Mouse (Mus musculus): ENCODE measurements around the gene Ephb1.

Ephb1 gene

DNA sequence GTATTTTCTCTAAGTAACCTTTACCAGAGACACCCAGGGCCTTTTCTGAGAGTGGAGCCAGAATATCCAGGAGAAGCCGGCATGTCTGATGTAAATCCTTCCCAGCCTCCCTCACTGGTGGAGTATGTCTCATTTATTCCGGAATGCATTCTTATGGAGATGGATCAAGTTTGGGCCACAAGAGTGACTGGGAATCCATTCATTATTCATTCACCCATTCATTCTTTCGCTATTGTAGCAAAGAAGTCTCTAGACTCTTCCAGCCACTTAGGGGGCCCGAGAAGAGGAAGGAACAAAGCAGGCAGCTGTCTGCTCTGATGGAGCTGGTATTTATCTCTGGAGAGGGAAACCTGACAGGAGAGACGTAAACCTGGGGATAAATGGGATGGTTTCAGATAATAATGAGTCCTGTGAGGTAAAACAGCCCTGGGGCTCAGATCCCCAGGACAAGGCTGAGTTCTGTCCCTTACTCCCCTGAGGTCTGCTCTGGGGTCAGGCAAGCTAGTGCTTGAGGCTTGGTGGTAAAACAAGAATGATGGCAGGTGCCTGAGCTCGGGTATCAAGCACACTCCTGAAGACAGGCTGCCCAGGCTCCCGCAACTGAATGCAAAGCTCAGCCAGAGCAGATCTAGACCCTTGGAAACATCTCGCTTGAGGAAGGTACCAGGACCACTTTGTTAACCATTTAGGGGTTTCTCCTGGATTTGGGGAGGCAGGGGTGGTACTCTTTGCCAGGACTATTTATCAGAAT is 309.2 kb downstream of the Ephb1 start:
- CTCF ChIA-PET: no interaction called here

DNA sequence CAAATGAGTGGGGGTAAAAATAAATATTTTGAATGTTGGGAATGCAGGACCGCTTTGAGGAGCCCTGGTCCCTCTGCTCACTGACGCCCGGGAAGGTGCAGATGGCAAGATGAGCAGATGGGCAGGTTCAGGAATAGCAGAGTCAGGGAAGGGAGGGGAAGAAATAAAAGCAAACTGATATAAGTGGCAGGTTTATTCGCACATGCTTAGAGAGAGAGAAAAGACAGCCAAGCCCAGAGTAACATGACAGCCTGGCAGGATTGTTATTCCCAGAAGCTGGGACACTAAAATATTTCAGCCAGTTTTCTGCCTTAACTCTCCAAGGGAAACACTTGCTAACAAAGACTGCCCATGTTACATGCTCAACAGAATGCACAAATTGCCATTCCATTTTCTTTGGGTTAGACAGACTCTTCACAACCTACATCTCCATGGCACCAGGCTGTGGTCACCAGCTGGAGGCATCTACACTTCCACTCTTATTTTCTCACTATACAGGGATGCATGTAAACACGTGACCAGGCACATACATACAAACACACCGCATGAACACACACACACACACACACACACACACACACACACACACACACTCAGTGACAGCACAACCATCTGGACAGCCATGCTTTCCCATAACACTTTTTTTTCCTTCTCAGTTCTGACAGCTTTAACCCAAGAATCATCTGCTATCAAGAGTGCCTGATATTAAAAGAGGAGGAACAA is 315.3 kb downstream of the Ephb1 start:
- CTCF ChIA-PET: no interaction called here

DNA sequence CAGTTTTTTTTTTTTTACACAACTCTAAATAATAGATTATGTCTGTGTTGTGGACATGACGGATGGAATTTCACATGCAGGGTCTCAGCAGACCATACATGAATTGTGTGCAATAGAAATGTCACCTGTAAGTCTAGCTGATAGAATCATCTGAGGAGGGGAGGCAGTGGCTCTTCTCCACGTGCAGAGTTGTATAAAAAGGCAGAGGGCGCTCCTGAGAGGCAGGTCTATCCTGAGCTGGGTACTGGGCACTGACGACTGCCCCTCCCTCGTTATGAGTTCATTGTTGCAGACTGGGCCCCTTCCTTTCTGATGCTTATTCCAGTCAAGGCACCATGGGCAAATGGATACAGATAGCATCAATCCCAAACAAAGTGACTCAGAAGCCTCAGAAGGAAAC is 318.4 kb downstream of the Ephb1 start:
- CTCF ChIA-PET: no interaction called here

DNA sequence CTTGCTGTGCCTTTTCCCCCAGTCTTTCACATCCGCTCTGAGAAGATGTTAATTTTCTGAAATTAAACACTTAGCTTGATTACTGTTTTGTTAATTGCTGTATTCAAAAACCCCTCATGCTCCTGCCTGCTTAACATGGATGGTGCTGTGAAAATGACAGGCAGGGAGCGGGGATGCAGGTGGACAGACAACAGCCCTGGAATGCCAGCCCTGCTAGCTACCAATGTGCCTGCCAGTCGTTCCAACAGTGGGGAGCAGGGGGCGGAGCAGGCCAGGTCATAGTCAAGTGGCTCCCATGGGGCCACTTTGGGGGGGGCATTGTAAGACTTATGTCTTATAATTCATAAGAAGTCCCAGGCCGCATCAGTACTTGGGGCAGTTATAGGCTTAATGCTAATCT is 321.3 kb downstream of the Ephb1 start:
- CTCF ChIA-PET: no interaction called here

DNA sequence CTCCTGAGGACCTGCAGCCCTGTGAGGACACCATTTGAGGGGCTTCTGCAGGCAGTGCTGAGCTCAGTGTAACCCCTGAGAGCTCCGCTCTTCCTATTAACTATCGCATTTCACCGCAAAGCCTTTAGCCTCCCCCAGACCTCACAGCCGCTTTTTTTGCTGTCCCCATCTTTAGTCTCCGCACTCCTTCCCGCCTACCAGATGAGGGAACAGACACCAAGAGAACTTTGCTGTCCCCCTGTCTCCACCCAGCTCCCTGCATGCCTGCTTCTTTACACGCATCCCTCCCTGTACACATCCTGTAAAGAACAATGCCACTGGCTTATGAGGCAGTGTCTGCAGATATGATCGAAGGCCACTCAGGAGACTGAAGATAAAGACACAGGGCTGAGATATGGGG is 322.1 kb downstream of the Ephb1 start:
- CTCF ChIA-PET: no interaction called here

DNA sequence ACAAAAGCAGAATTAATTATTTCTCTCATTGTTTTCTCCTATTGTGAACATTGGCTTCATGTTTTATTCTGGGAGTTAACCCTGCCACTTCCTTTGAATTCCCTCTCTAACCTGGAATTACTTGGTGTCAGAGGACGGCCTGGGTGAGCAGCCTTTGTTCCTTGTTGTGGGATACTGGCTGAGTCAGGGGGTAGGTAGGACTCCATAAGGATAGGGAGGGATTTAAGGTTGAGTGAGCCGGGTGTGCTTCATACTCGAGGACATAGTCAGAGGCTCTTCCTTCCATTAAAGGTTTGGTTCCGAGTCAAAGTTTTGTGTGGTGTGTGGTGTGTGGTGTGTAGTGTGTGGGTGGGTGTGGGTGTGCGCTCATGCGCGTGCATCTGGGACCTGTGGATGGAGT is 324.8 kb downstream of the Ephb1 start:
- CTCF ChIA-PET: no interaction called here

DNA sequence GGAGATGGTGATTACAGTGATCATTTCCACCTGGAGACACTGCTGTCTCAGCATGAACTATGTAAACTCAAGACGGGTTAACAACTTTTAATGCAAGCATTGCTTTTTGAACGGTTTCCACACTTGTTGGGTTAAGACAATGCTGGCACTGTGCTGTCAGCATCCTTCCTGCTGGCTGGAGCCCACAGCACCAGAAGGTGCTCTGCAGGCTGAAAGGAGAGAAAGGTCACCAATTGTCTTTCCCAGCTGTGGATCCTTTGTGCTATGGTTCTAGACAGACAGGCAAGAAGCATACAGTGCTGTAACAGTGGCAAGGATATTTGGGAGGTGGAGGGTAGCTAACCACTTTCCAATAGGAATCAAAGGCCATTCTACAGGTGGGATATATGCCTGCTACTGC is 328.4 kb downstream of the Ephb1 start:
- CTCF ChIA-PET: no interaction called here

DNA sequence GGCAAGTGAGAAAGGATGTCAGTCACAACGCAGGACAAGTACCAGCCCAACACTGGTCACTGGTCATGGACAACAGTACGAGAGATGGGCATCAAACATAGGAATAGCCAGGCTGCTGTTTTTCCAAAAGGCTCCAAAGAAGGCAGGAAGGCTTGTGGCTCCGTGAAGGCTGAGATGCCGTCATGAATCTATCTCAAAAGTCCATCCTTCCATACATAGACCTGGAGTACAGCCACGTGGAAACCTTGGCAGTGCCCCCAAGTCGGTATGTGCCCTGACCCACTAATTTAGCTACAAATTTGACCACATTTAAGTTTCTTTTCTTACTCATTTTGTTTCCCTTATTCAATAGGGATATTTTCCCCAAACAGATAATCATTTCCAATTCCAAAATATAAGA is 329.4 kb downstream of the Ephb1 start:
- CTCF ChIA-PET: no interaction called here

DNA sequence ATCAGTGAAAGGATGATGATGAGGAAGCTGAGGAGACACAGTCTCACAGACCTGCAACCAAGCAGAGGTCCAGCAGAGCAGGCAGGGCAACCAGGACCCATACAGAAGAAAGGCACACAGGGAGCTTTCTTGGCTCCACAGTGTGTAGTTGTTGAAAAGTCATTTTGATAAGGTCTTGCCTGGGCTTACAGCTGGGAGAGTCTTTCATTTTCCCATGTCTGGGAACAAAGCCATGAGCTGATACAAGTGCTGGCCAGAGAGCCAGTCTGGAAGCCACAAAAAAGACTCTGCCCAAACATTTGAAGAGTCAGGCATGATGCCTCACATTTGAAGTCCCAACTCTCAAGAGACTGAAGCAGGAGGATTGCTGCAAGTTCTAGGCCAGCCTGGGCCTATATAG is 339.0 kb downstream of the Ephb1 start:
- CTCF ChIA-PET: no interaction called here

DNA sequence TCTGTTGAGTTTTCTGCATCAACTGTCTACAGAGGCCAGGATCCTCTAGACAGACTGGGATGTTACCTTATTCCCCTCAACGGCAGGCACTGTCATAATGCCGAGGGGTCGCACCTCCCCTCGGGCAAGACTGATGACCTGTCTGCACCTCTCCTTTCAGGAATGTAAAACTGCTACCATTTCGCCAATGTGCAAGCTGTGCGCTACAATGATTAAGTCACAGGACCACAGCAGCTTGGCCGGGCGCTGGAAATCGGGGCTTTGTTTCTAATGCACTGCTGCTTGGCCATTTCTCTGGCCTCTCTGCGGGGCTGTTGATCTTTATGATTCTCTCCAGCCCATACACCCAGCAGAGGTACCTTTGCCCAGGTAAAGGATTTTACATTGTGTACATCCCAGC is 346.8 kb downstream of the Ephb1 start:
- CTCF ChIA-PET: no interaction called here

DNA sequence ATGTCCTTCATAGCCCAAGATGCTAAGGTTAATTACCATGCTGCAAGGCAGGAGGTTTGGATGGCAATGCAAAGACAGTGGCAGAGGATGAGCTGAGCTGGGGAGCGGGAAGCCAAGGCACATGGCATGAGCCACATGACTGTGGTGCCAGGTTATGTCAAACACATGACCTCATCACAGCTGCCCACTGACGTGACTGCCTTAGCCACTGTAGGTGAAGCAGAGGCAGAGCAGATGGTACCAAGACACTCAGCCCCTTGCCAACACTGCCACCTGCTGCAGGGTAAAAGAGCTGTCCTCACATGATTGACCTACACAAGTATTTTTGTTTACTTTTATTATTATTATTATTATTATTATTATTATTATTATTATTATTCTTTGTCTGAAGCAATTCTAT is 348.0 kb downstream of the Ephb1 start:
- CTCF ChIA-PET: interaction anchor here (0.6 kb wide), 1 partner anchor 847 kb away, joined by 4 read pairs; no protein-coding TSS in a partner anchor

DNA sequence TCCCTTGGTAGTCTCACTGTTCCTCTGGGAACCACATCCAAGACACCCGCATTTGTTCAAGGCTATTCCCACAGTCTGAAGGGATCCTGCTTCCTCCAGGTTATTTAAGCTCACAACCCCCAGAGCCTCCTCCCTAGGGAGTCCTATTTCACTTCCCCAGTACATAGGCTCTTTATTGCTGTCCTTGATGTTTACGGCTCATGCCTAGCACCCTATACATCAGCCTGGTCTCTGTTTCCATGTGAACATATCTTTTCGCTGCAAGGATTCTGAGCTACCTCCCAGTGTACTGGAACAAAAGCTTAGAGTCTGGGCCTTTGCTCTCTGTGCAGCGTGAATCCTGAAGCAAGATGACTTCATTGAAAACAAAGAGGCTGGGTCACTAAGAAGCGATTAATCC is 351.6 kb downstream of the Ephb1 start:
- CTCF ChIA-PET: no interaction called here

DNA sequence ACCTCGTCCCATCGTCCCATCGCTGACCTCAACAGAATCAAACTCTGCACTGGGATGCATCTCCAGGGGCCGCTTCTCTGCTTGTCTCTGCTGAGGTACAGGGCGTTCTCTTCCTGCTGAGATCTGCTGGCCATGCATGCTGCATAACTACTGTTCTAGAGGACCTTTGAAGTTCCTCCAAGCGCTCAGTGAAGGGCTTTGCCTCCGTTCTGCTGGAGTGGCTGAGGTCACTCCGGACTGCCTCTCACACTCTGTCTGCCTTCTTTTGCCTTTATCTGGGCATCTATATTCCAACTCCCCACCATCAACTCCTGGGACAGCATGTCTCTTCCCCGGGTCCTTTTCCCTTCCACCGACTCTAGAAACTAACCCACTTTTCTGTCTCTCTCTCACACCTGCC is 352.3 kb downstream of the Ephb1 start:
- CTCF ChIA-PET: no interaction called here

DNA sequence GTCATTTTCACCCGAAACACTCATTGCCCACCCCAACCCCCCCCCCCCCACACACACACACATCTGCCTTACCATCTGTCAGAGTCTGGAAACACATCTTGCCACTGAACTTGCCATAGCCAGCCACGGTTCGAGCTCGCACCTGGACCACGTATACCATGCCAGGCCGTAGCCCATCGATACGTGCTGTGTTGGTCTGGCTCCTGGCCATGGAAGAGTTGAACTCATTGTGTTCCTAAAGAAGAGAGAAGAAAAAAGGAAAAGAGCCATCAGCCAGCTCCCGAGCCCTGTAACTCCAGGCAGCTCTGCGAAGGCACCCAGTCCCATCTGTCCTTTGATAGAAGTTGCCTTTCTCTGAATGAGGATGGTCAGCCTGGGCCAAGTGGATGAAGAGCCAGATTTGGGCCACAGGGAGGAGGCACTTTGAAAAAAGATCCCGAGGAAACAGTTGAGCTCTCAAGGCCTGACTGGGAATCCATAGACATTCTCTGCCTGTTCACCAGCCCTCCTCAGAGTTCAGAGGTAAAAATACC is 352.8 kb downstream of the Ephb1 start:
- CTCF ChIA-PET: no interaction called here

DNA sequence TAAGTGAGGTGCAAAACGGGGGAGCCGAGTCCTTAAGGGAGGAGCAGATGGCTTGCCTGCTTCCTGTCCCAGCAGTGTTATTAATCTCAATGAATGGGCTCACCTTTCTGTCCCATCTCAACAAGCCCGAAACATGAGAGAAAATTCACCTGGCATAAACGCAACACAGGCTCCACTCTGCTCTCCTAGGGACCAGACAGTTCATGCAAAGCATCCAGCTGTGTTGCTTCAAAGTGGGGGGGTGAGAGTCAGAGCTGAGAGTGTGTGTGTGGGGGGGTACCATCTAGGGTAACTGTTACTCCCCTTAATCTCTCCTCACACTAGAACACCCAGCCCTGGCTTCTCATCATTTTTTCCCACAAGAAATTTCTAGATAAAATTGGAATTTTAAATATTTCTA is 354.8 kb downstream of the Ephb1 start:
- CTCF ChIA-PET: interaction anchor here (0.7 kb wide), 1 partner anchor 9 kb away, joined by 6 read pairs; no protein-coding TSS in a partner anchor

DNA sequence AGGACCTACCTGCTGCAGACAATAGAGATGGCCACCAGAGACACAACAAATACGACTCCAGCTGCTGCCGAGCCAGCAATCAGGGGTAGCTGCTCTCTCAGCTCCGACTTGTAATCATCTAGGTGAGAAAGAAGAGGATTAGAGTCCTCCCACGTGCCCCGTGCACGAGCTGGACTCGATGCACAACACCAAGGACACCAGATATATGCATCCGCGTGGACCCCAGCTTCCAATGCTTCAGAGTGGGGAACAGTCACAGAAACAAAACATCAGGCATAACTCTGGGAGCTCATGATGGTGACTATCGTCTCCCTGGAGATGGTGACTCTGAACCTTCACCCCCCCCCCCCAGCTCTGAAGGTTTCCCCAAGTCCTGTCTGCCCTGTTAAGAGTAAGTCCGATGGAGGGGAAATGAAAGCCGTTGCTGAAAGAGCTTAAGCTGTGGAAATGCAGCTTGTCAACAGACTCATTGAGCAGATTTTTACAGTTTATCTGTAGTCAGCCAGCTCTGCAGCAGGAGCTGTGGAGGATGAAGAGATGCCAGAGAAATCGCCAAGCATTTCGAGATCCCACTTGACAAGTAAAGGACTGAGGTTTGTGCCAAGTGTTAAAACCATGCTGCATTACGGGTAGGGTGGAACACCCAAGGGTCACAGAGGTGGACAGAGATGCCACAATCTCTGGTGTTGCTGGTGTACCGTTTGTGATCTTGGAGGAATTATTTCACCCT is 357.6 kb downstream of the Ephb1 start:
- CTCF ChIA-PET: no interaction called here

DNA sequence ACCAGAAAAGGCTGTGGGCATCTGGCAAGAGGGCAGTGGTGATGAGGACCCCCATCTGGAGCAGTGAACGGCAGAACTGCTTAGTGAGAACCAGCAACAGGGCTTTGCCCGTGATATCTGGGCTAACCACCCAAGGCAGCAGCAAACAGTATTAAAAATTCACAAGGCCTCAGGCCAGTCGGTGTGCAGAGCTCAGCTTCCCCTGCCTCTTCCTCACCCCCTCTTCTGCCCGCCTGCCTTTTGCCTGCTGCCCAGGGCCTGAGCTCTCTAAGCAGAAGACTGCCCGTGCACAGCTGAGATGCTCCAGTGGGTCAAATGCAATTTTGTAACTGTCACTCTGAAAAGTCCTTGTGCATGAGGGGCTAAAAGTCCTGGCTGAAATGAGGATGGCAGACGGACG is 358.3 kb downstream of the Ephb1 start:
- CTCF ChIA-PET: no interaction called here

DNA sequence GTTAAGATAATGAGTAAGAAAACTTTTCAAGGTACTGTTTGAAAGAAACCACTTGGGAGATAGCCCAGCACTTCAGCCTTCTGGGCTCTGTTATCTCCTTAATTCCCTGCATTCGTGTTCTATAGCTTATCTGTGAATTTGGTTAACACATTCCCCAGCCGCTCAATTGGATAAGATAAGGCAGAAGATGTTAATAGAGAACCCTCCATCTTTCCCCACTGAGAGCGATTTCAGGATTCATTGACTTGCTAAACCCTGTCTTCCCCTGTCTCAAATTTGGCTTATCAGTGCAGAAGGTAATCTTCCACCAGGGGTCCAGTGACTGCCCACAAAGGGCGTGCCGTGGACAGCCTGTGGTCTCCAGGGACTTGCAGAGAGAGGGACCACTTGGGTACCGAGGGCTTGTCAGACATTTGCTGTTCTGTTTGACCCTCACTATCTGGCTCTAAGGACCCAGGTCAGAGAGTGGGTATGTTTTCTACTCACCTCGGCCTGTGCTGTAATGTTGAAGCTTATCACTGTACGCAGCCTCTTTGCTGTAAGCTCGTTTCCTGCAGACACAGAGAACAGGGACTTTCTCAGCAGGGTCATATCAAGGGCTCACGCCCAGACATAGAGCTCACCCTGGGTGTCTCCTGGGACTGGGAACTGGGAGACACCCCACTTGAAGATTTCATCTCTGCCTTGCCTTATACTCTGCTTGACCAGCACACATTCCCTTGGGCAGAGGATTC is 358.9 kb downstream of the Ephb1 start:
- CTCF ChIA-PET: no interaction called here

DNA sequence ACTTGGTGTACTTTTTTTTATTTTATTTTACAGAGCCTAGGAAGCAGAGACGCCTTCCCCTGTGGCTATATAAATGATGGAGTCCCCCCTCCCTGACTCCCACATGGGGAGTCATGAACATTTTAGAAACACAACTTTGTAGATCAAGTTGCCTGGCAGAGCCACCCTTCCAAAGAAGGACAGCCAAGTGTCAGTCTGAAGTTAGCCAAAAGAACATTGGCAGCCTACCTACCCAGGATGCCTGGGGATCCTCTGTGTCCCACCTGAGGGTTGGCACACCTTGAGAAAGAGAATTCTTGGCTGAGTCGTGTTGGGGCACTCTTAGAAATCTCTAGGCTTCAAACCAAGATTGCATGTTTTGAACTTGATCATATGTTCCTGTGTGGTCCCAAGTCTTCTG is 360.4 kb downstream of the Ephb1 start:
- CTCF ChIA-PET: no interaction called here

DNA sequence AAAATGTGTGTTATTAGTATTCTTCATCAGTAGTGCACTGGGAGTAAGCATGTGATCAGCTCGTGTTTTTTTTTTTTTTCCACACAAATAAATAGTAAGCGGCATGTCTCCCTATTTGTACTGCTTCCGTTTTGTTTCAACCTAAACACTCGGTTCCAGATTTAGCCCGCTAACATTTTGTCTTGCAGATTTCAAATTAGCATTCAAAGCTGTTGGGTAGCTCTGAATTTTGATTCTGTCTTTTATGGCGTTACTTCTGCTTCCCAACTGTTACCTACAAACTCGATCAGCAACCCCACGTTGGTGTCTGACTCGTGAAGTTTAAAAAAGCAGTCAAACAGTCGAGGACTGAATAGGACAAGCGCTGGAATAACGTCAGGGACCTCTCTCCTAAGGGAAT is 363.7 kb downstream of the Ephb1 start:
- CTCF ChIA-PET: interaction anchor here (0.6 kb wide), 1 partner anchor 9 kb away, joined by 6 read pairs; no protein-coding TSS in a partner anchor

DNA sequence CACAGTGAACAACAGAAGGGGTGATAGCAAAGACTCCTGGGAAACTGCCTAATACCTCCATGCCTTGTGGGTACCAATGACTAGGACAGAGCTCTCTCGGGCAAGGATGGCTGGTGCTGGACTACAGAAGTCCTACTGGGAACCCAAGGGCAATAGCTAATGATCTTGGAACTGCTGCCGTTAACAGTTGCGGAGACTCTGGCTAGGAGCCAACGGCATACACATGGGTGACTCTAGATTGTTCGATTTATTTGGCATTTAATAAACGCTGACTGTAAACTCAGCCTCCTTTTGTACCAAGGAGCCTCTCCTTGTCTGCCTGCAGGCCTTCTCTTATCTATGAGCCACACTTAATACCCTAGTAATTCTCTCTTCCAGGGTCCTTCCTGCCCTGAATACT is 364.5 kb downstream of the Ephb1 start:
- CTCF ChIA-PET: interaction anchor here (0.6 kb wide), 1 partner anchor 10 kb away, joined by 6 read pairs; no protein-coding TSS in a partner anchor

DNA sequence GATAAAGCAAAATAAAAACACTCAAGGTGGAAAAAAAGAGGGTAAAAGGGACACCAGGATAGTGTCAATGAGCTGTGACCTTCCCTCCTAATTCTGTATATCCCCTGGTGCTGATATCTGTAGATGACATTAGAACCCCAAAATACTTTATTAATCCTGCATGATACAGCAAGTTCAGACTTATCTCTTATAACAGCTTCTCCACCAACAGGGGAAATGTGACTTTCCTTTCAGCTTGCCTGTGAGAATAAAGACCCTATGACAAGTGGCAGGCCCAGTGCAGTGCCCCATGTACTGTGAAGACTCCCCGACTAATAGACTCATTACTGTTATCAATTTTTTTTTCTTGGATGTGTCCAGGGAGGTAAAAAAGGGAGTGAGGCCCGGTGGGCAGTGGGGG is 367.6 kb downstream of the Ephb1 start:
- CTCF ChIA-PET: no interaction called here

Data from spleen, embryonic (tissue).